Mouse (Mus musculus) macrophage (primary cell): Measurements from ENCODE around the gene Ccdc175. TPM values are rescaled to one million over a fixed set of nuclear protein-coding genes. Genes with fewer than 3 reads are reported as not detected.

Experiments used
- H3K27ac ChIP-seq: fragments of 350-480 bp; formaldehyde crosslinking; 2 replicates; pipeline ENCODE4 v1.9.0; 2021
- H3K36me3 ChIP-seq: fragments of 350-480 bp; formaldehyde crosslinking; 2 replicates; pipeline ENCODE4 v1.9.0; 2021; ENCODE audit errors: inconsistent target
- H3K4me3 ChIP-seq: fragments of 350-480 bp; formaldehyde crosslinking; 2 replicates; pipeline ENCODE4 v1.9.0; 2021; ENCODE audit errors: inconsistent target
- H3K79me2 ChIP-seq: fragments of 350-480 bp; formaldehyde crosslinking; 2 replicates; pipeline ENCODE4 v1.9.0; 2021; ENCODE audit errors: inconsistent target
- WGBS: methylation state at CpG from one replicate; pipeline ENCODE4 v1.1.7; 2026; ENCODE audit warnings: inconsistent platforms; ENCODE audit not compliant: missing documents; 5-methylcytosine and 5-hydroxymethylcytosine counted together
- polyA plus RNA-seq: library from polyadenylated mRNA; stranded (reverse); fragments of 250-400 nt; gene quantifications from 3 replicates; pipeline ENCODE4 v1.2.4, GENCODE M21; 2018; ENCODE audit warnings: inconsistent platforms
- total RNA-seq, 78 experiments: library from RNA; depleted of rRNA; stranded (reverse); fragments of 250-400 nt; gene quantifications; 1 replicate in 9 of 78; 2 replicates in 24 of 78; 3 replicates in 43 of 78; 4 replicates in 2 of 78; pipeline ENCODE4 v1.2.4; 2018; ENCODE audit warnings: inconsistent platforms in 56 of 78

Ccdc175 gene
- total RNA-seq (2018; cell fraction: chromatin; rRNA removed): not detected
- not detected for total RNA-seq (2018; cell fraction: cytosol; rRNA removed)
- not detected for total RNA-seq (2018; cell fraction: nucleus; rRNA removed)
- polyA plus RNA-seq: not detected in 3 replicates

DNA sequence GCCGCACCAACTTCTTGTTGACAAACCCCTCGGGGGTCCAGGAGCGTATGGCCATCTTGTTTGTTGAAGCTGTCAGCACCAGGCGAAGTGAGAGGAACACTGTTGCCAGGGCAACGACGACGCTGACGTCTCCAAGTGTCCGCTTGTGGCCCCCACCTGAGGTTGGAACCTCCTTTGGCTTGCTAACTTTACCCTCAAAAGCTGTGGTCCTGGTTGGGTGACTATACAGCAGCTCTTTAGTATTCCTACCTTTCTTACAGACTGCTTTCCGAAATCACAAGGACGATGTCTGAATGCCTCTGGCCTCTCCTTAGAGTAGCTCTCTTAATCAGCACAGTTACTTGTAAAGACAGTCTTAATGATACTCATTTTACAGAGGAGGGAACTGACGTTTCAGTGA, at the start of gene Ccdc175:
Gene Ccdc175 (minus strand): TSS at position 101 of the 400 bp plus-strand sequence.
- Histone ChIP-seq H3K4me3 (no peak within 1 kb of the TSS), H3K79me2 (no peaks in the 10 kb centered on the region), H3K36me3 (no peaks in the 10 kb centered on the region), H3K27ac (no peak within 1 kb of the TSS)
- WGBS: 87% methylated on average over 12 of the region's 12 CpGs

GRCm38 (mm10) chr12:72234151-72234550, 49.3 kb upstream of the Ccdc175 start:
- Histone ChIP-seq H3K27ac (no peak overlapping the region), H3K79me2 (no peaks in the 10 kb centered on the region), H3K4me3 (no peak overlapping the region), H3K36me3 (no peaks in the 10 kb centered on the region)
- WGBS: 84% methylated on average over 3 of the region's 3 CpGs

DNA sequence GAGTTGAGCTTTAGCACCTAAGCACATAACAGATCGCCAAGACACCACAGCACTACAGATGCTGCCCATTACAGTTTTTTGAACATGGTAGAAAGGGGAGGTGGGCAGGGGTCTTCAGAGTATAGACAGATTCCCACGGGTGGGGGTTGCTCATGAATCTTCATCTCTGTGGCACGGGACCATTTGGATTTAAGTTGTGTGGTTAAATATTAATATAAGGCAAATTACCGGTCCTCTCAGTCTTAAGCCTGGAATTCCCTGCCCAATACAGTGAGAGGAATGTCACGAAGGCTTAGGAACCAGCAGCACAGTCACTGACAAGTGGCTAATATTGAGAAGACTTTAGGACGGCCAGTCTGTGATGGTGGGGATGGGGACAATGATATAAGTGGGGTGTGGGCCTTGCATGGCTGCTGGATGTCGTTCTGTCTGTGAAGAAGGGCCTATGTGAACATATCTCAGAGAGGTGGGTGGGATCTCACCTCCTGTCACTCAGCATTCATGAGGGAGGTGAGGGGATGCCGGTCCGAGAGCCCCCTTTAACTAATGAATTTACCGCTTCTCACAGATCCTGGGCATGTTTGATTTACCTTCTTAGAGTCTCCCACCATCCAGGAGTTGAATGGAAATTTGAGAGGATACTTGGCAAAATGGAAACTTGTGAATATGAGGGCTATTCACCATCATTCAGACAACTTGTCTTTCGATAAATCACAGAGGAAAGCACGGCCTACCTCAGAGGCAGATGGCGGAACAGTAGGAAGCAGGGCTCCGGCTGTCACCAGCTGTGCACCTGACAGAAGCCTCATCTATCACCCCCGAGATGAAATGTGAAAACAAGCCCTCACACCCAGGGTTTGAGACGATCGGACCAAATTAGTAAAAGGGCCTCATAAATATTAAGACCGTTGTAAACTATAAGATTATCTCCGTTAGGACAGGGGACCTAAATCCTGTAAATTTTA, 48.3 kb upstream of the Ccdc175 start:
- Histone ChIP-seq H3K27ac (no peak overlapping the region), H3K79me2 (no peaks in the 10 kb centered on the region), H3K4me3 (no peak overlapping the region), H3K36me3 (no peaks in the 10 kb centered on the region)
- WGBS: 90% methylated on average over 19 of the region's 19 CpGs

GRCm38 (mm10) chr12:72232176-72232575, 47.3 kb upstream of the Ccdc175 start:
- Histone ChIP-seq H3K27ac (no peak overlapping the region), H3K79me2 (no peaks in the 10 kb centered on the region), H3K36me3 (no peaks in the 10 kb centered on the region), H3K4me3 (no peak overlapping the region)
- 85% methylated on average over 3 of the region's 3 CpGs for WGBS

- H3K4me3 ChIP-seq: no peak overlapping the region
- WGBS: 79% methylated on average over 8 of the region's 8 CpGs
Measured at GRCm38 (mm10) chr12:72229451-72230196, 44.8 kb upstream of the Ccdc175 start.

GRCm38 (mm10) chr12:72227731-72228130, 42.9 kb upstream of the Ccdc175 start:
- Histone ChIP-seq H3K36me3 (no peaks in the 10 kb centered on the region), H3K79me2 (no peaks in the 10 kb centered on the region), H3K4me3 (no peak overlapping the region)

More at GRCm38 (mm10) chr12:72229451-72230196, 44.8 kb upstream of the Ccdc175 start:
- Histone ChIP-seq H3K79me2 (no peaks in the 10 kb centered on the region), H3K27ac (no peak overlapping the region), H3K36me3 (no peaks in the 10 kb centered on the region)

GRCm38 (mm10) chr12:72225371-72225770, 40.5 kb upstream of the Ccdc175 start:
- no peak overlapping the region for H3K27ac ChIP-seq
- H3K79me2 ChIP-seq: no peaks in the 10 kb centered on the region
- 90% methylated on average over 3 of the region's 3 CpGs for WGBS
- no peaks in the 10 kb centered on the region for H3K36me3 ChIP-seq
- H3K4me3 ChIP-seq: no peak overlapping the region

More at GRCm38 (mm10) chr12:72227731-72228130, 42.9 kb upstream of the Ccdc175 start:
- H3K27ac ChIP-seq: no peak overlapping the region
- 92% methylated on average over 6 of the region's 6 CpGs for WGBS

- no peaks in the 10 kb centered on the region for H3K36me3 ChIP-seq
- 94% methylated on average over 14 of the region's 16 CpGs for WGBS
- H3K79me2 ChIP-seq: no peaks in the 10 kb centered on the region
- H3K27ac ChIP-seq: no peak overlapping the region
- H3K4me3 ChIP-seq: no peak overlapping the region
Measured at GRCm38 (mm10) chr12:72223557-72224102, 38.8 kb upstream of the Ccdc175 start.

DNA sequence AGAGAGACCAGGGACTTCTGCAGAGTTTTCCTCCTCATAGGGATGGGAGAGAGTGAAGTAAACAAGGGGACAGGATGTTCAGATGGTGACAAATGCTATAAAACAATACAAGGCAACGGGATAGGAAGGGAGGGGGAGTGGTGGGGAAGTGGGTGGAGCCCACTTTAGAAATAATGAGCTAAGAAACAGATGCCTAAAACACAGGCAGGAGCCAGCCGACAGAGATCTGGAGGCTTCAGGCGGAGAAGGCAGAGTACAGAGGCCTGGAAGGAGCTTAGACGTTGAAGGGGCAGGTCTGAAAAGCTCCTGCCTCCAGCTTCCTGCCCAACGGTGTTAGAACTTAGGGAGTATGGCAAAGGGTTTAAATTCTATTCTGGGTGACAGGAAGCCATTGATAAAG, 28.7 kb upstream of the Ccdc175 start:
- H3K79me2 ChIP-seq: no peaks in the 10 kb centered on the region
- WGBS: 29% methylated on average over 5 of the region's 5 CpGs

GRCm38 (mm10) chr12:72200828-72201227, 16.0 kb upstream of the Ccdc175 start:
- WGBS: 83% methylated on average over 3 of the region's 3 CpGs
- H3K36me3 ChIP-seq: no peaks in the 10 kb centered on the region
- H3K27ac ChIP-seq: no peak overlapping the region
- no peak overlapping the region for H3K4me3 ChIP-seq
- H3K79me2 ChIP-seq: no peaks in the 10 kb centered on the region

More for the DNA sequence above, 28.7 kb upstream of the Ccdc175 start:
- no peak overlapping the region for H3K4me3 ChIP-seq
- no peak overlapping the region for H3K27ac ChIP-seq
- H3K36me3 ChIP-seq: no peaks in the 10 kb centered on the region

DNA sequence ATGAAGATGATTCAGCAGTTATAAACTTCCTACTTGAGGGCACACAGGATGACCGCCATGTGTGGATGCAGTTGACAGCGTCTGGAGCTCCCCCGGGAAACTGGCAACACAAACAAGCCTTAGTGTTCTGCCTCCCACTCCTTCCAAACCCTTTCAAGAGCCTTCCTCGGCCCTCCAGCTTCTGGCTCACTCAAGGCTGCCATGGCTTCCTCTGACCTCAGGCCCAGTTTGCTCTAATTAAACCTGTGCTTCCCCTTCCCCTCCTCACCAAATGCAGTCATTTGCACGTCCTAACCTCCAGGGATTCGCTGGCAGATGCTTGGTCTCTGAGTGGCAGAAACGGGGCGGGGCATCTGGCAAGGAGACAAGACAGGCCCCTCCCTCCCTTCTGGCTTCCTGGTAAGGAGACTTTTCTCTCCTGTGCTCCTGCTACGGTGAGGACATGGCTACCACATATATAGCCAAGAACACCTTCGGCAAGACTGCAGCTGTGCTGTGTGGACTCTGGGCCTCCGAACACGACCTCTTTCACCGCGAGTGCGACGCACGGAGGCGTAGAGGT, 13.2 kb upstream of the Ccdc175 start:
- Histone ChIP-seq H3K4me3 (no peak overlapping the region), H3K27ac (no peak overlapping the region), H3K79me2 (no peaks in the 10 kb centered on the region), H3K36me3 (no peaks in the 10 kb centered on the region)
- 58% methylated on average over 18 of the region's 18 CpGs for WGBS

- Histone ChIP-seq H3K36me3 (no peaks in the 10 kb centered on the region), H3K27ac (no peak overlapping the region), H3K79me2 (no peaks in the 10 kb centered on the region), H3K4me3 (no peak overlapping the region)
- WGBS: 74% methylated on average over 7 of the region's 7 CpGs
Measured at GRCm38 (mm10) chr12:72197434-72197833, 12.6 kb upstream of the Ccdc175 start.

DNA sequence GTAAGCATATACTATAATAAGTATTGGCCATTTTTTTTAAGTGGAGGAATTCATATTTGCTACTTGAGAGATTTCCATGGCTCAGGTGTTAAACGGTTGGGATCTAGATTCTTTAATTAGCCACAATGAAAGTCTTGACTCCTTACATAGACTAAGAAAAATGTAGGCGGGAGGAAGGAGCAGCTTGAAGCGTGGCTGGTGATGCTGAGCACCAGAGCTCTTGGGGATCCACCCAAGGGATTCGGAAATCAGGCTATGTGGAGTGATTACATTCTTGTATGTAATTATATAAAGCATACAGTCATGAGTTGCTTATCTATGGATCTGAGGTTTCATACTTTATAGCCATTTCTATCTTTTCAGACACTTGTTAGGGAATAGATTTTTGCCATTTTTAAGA, 5.3 kb downstream of the Ccdc175 start:
- Histone ChIP-seq H3K79me2 (no peaks in the 10 kb centered on the region), H3K36me3 (no peaks in the 10 kb centered on the region), H3K27ac (no peak overlapping the region), H3K4me3 (no peak overlapping the region)
- 90% methylated on average over 4 of the region's 4 CpGs for WGBS

DNA sequence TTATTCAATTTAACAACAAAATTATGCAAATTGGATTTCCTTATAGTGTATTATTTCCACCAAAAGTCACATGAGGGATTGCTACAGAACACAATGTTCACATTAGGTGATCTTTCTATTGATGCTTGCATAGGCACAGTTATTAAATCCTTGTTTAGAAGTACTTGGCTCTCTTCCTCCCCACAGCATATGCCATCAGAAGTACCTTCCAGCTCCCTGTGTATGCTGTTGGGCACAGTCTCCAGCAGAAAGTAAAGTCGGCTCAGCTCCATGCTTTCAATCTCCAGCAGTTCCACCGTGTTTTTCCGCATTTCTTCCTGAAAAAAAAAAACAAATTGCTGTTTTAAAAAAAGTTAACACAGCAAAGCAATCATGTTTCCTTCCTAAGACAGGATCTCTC, 6.5 kb downstream of the Ccdc175 start:
- no peak overlapping the region for H3K27ac ChIP-seq
- no peaks in the 10 kb centered on the region for H3K79me2 ChIP-seq
- no peak overlapping the region for H3K4me3 ChIP-seq
- 93% methylated on average over 3 of the region's 3 CpGs for WGBS
- no peaks in the 10 kb centered on the region for H3K36me3 ChIP-seq
